Mouse (Mus musculus): Measurements from ENCODE around the gene Mrps5. TPM values are rescaled to one million over a fixed set of nuclear protein-coding genes. Genes with fewer than 3 reads are reported as not detected.

Mrps5 gene
- polyA plus RNA-seq, 1 experiment from 2014 or later: 154 TPM

DNA sequence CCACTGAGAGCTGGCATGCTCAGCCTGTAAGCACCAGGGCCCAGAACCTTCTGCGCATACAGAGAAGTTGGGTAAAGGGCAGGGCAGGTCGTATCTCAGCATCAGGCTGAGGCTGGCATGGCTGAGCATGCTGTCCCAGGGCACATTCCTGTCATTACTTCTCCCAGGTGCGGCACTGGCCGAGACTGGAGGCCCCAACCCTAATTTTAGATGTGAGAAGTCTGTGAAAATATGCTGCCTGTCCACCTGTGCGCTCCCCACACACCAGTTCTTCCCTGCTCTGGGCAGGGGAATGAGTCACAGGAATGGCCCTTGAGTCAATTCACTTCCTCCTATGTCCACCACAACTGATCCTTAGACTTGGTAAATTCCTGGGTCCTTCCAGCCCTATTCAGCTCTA is 38.6 kb downstream of the Mrps5 start:
- H3K9ac ChIP-seq (ENCODE audit: low read depth, low read length): no peak overlapping the region
- H3K4me1 ChIP-seq (replicated peaks; ENCODE audit: control insufficient read depth, insufficient read depth, low read length): no peaks in the 10 kb centered on the region
- WGBS: 79% methylated on average over 5 of the region's 5 CpGs
- H3K9me3 ChIP-seq (ENCODE audit: control insufficient read depth, low read length): no peaks in the 10 kb centered on the region
- H3K4me3 ChIP-seq (ENCODE audit: low read depth, low read length): no peak overlapping the region
- ATAC-seq (ENCODE audit: low FRiP score) (no peak), DNase-seq (ENCODE audit: low spot score) (no peak)
- H3K27ac ChIP-seq (ENCODE audit: low read depth, low read length): no peak overlapping the region
- H3K36me3 ChIP-seq (ENCODE audit: control insufficient read depth, insufficient read depth, low read length): no peaks in the 10 kb centered on the region
- no peak overlapping the region for H3K4me2 ChIP-seq (replicated peaks; ENCODE audit: low read depth, low read length)
- H3K27me3 ChIP-seq (ENCODE audit: control insufficient read depth, insufficient read depth, low read length): no peaks in the 10 kb centered on the region

DNA sequence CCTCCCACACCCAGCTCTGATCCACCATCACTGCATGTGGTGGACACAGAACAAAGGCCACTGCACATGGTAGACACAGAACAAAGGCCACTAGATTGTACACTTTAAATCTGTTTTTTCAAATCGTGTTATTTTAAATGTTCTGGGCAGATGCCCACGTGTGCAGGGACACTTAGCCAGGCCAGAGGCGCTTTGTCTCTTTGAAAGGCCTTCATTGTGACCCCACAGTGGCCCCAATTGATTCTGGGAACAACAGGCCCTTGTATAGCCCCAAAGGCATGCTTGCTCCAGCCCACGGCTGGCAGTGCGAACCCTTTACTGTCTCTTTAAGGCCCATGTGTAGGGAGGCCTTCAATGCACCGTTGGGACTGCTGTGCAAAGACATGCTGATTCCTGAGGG is 40.3 kb downstream of the Mrps5 start:
- Histone ChIP-seq H3K36me3 (ENCODE audit: control insufficient read depth, insufficient read depth, low read length) (no peaks in the 10 kb centered on the region), H3K9me3 (ENCODE audit: control insufficient read depth, low read length) (no peaks in the 10 kb centered on the region), H3K27ac (ENCODE audit: low read depth, low read length) (no peak overlapping the region), H3K9ac (ENCODE audit: low read depth, low read length) (no peak overlapping the region), H3K27me3 (ENCODE audit: control insufficient read depth, insufficient read depth, low read length) (no peaks in the 10 kb centered on the region), H3K4me2 (replicated peaks; ENCODE audit: low read depth, low read length) (no peak overlapping the region), H3K4me3 (ENCODE audit: low read depth, low read length) (no peak overlapping the region), H3K4me1 (replicated peaks; ENCODE audit: control insufficient read depth, insufficient read depth, low read length) (no peaks in the 10 kb centered on the region)
- peak; percentile 3 for DNase-seq (ENCODE audit: low spot score)
- no peak for ATAC-seq (ENCODE audit: low FRiP score)
- 42% methylated on average over 6 of the region's 6 CpGs for WGBS

DNA sequence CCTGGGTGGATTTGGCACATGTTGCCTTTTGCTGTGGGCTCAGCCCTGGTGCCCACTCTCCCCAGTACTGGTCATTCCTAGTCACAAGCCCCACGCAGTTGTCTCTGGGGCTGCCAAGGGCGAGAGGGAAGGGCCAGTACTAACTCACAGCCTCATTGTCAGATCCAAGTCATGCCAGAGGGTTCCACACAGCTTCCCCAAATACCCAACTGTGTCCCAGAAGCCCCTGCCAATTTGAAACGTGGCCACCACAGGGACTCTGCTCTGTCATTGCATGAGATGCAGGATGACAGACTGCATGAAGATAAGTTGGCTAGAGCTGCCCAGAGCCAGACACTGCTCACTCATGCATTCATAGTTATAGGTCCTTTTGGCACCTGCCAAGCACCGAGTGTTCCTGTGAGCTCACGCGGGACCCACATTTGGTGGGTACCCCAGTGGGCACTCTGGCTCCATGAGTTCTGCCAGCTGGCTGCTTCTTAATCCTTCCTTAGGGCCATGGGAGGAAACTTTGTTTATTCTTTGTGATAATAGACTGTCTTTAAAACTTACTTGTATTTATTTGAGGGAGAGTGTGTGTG is 41.1 kb downstream of the Mrps5 start:
- no peak overlapping the region for H3K27ac ChIP-seq (ENCODE audit: low read depth, low read length)
- ATAC-seq (ENCODE audit: low FRiP score) (no peak), DNase-seq (ENCODE audit: low spot score) (no peak)
- H3K4me3 ChIP-seq (ENCODE audit: low read depth, low read length): no peak overlapping the region
- 83% methylated on average over 6 of the region's 6 CpGs for WGBS
- H3K27me3 ChIP-seq (ENCODE audit: control insufficient read depth, insufficient read depth, low read length): no peaks in the 10 kb centered on the region
- no peak overlapping the region for H3K4me2 ChIP-seq (replicated peaks; ENCODE audit: low read depth, low read length)
- H3K9me3 ChIP-seq (ENCODE audit: control insufficient read depth, low read length): no peaks in the 10 kb centered on the region
- H3K4me1 ChIP-seq (replicated peaks; ENCODE audit: control insufficient read depth, insufficient read depth, low read length): no peaks in the 10 kb centered on the region
- no peaks in the 10 kb centered on the region for H3K36me3 ChIP-seq (ENCODE audit: control insufficient read depth, insufficient read depth, low read length)
- H3K9ac ChIP-seq (ENCODE audit: low read depth, low read length): no peak overlapping the region

DNA sequence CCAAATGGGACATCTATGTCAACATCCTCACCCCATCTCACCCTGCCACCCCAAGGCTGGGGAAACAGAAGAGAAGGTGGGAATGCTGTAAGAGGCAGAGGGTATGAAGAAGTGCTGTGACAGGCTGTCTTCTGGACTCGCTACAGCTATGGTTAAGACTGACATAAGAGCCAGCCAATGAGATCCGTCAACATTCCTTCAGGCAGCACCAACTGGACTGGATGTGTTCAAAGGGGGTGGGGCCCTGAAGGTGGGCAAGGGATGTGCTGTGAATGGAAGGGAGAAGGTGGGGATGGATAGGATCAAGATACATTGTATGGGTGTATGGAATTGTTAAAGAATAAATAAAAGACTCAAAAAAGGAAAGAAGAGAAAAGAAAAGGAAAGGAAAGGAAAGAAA is 45.6 kb downstream of the Mrps5 start:
- no peak for DNase-seq (ENCODE audit: low spot score)
- Histone ChIP-seq H3K36me3 (ENCODE audit: control insufficient read depth, insufficient read depth, low read length) (no peaks in the 10 kb centered on the region), H3K4me2 (replicated peaks; ENCODE audit: low read depth, low read length) (no peak overlapping the region), H3K27me3 (ENCODE audit: control insufficient read depth, insufficient read depth, low read length) (no peaks in the 10 kb centered on the region), H3K9me3 (ENCODE audit: control insufficient read depth, low read length) (no peaks in the 10 kb centered on the region), H3K9ac (ENCODE audit: low read depth, low read length) (no peak overlapping the region), H3K27ac (ENCODE audit: low read depth, low read length) (no peak overlapping the region), H3K4me1 (replicated peaks; ENCODE audit: control insufficient read depth, insufficient read depth, low read length) (no peaks in the 10 kb centered on the region), H3K4me3 (ENCODE audit: low read depth, low read length) (no peak overlapping the region)
- ATAC-seq (ENCODE audit: low FRiP score): no peak
- 73% methylated on average over 2 of the region's 2 CpGs for WGBS

DNA sequence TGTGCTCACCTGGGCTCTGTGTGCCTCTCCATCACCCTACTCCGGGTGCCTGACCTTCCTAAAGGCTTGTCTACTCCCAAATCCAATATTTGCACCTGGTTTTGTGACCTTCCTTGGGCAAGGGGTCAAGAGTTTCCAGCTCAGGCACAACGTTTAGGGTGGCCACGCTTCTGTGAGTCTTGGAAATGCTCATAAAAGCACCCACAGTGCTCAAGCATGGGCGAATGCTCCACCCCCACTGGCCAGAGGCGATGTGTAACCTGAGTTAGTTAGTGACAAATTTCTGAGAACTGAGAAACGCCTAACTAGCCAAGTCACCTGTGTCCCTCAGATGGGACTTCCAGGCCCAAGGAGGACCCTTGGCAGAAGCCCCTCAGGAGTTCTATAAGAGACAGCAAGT is 48.6 kb downstream of the Mrps5 start:
- Histone ChIP-seq H3K9me3 (ENCODE audit: control insufficient read depth, low read length) (no peaks in the 10 kb centered on the region), H3K4me2 (replicated peaks; ENCODE audit: low read depth, low read length) (no peak overlapping the region), H3K27me3 (ENCODE audit: control insufficient read depth, insufficient read depth, low read length) (no peaks in the 10 kb centered on the region), H3K9ac (ENCODE audit: low read depth, low read length) (no peak overlapping the region), H3K4me3 (ENCODE audit: low read depth, low read length) (no peak overlapping the region), H3K4me1 (replicated peaks; ENCODE audit: control insufficient read depth, insufficient read depth, low read length) (no peaks in the 10 kb centered on the region), H3K27ac (ENCODE audit: low read depth, low read length) (no peak overlapping the region), H3K36me3 (ENCODE audit: control insufficient read depth, insufficient read depth, low read length) (no peaks in the 10 kb centered on the region)
- WGBS: 72% methylated on average over 6 of the region's 6 CpGs
- ATAC-seq (ENCODE audit: low FRiP score): no peak
- no peak for DNase-seq (ENCODE audit: low spot score)

DNA sequence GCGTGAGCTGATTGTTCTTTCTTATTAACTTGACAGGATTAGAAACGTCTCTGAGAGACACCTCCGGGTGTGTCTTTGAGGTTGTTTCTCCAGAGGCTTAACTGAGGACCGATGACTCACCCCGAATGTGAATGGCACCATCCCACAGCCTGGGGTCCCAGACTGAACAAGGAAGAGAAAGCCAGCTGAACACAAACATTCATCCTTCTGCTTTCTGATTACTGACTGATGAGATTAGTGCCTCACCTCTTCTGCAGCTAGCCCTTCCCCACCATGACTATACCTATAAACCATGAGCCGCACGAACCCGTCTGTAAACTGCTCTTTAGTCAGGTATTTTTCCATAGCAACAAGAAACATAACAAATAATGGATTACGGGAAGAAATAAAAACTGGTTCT is 52.0 kb downstream of the Mrps5 start:
- Histone ChIP-seq H3K27me3 (ENCODE audit: control insufficient read depth, insufficient read depth, low read length) (no peaks in the 10 kb centered on the region), H3K27ac (ENCODE audit: low read depth, low read length) (no peak overlapping the region), H3K9me3 (ENCODE audit: control insufficient read depth, low read length) (no peaks in the 10 kb centered on the region), H3K4me1 (replicated peaks; ENCODE audit: control insufficient read depth, insufficient read depth, low read length) (no peaks in the 10 kb centered on the region), H3K4me3 (ENCODE audit: low read depth, low read length) (no peak overlapping the region), H3K36me3 (ENCODE audit: control insufficient read depth, insufficient read depth, low read length) (no peaks in the 10 kb centered on the region), H3K9ac (ENCODE audit: low read depth, low read length) (no peak overlapping the region), H3K4me2 (replicated peaks; ENCODE audit: low read depth, low read length) (no peak overlapping the region)
- DNase-seq (ENCODE audit: low spot score): no peak
- no peak for ATAC-seq (ENCODE audit: low FRiP score)
- 83% methylated on average over 9 of the region's 9 CpGs for WGBS

DNA sequence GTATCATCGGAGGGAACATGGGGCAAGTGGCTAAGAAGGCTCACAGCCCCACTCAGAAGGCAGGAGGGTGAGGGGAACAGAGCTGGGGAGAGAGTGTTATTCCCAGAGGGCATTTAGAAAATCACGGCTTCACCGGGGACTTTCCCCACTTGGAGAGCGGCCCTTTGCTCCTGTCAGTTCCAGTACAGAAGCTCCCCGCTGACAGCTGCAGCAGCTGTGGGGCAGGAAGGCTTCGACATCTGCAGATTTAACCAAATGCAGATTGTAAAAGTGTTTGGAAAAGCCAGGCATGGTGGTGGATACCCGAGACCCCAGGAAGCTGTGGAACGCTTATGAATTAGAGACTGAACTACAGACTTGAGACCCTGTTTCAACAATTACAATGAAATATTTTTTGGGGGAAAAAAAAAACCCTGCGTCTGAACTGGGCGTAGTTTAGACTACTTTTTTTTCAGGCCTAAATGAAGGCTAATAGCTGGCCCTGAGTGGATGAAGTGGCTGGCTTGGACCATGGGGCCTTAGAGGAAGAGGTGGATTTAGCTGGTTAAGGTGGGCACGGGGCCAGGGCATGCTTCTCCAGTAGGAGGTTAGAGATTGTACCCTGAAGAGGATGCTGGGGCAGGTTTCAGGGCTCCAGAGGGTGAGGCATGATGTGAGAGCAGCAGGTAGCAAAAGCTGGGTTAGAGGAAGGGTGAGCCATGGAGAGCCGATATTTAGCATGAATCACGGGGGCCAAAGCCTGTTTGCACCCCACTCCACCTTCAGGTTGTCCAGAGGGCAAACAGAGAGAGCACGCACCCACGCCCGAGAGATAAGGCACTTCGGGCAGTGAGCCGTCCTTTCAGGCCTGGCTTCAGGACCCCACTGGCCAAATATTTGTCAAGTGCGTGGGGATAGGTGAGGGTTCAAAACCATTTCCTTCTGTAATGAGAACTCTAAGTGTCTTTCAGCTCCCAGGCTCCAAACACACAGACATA is 57.0 kb downstream of the Mrps5 start:
- WGBS: 66% methylated on average over 19 of the region's 19 CpGs
- Histone ChIP-seq H3K27me3 (ENCODE audit: control insufficient read depth, insufficient read depth, low read length) (no peaks in the 10 kb centered on the region), H3K4me2 (replicated peaks; ENCODE audit: low read depth, low read length) (no peak overlapping the region), H3K9ac (ENCODE audit: low read depth, low read length) (no peak overlapping the region), H3K4me3 (ENCODE audit: low read depth, low read length) (no peak overlapping the region), H3K36me3 (ENCODE audit: control insufficient read depth, insufficient read depth, low read length) (no peaks in the 10 kb centered on the region), H3K9me3 (ENCODE audit: control insufficient read depth, low read length) (no peaks in the 10 kb centered on the region), H3K4me1 (replicated peaks; ENCODE audit: control insufficient read depth, insufficient read depth, low read length) (no peaks in the 10 kb centered on the region), H3K27ac (ENCODE audit: low read depth, low read length) (no peak overlapping the region)
- DNase-seq (ENCODE audit: low spot score) (peak; percentile 23), ATAC-seq (ENCODE audit: low FRiP score) (no peak)

DNA sequence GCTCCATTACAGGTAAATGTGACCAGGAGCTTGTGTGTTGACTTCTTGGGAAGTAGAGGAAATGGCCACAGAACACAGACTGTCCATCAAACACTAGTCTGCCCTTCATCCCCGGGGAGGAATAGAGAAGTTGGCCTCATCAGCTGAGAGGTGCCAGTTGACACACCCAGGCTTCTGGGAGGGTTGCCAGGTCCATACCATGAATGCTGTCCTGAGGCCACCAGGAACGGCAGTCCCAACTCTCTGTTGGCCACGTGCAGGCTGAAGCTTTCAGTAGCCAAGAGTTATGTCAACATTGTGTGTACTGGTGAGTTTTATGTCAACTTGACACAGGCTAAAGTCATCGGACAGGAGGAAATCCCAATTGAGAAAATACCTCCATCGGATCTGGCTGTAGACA is 59.9 kb downstream of the Mrps5 start:
- ATAC-seq (ENCODE audit: low FRiP score) (no peak), DNase-seq (ENCODE audit: low spot score) (no peak)
- 81% methylated on average over 5 of the region's 5 CpGs for WGBS
- no peaks in the 10 kb centered on the region for H3K27me3 ChIP-seq (ENCODE audit: control insufficient read depth, insufficient read depth, low read length)
- no peak overlapping the region for H3K4me2 ChIP-seq (replicated peaks; ENCODE audit: low read depth, low read length)
- no peak overlapping the region for H3K27ac ChIP-seq (ENCODE audit: low read depth, low read length)
- H3K9ac ChIP-seq (ENCODE audit: low read depth, low read length): no peak overlapping the region
- no peaks in the 10 kb centered on the region for H3K4me1 ChIP-seq (replicated peaks; ENCODE audit: control insufficient read depth, insufficient read depth, low read length)
- no peaks in the 10 kb centered on the region for H3K36me3 ChIP-seq (ENCODE audit: control insufficient read depth, insufficient read depth, low read length)
- H3K4me3 ChIP-seq (ENCODE audit: low read depth, low read length): no peak overlapping the region
- H3K9me3 ChIP-seq (ENCODE audit: control insufficient read depth, low read length): no peaks in the 10 kb centered on the region

DNA sequence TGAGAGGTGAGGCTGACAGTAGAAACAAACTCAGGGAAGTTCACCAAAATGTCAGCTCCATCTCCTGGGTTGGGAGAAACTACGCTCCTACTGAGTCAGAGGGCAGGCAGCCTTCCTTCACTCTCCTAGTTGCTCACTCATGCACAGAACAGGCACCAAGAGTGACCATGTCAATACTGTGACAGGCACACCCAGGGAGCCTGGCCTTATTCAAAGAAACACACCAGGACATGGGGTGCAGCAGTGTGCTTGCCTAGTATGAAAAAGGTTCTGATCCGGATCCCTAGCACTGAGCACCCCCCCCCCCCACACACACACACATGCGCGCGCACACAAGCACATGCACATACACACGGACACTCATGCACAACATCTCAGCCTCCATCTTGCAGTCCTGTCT is 61.1 kb downstream of the Mrps5 start:
- 90% methylated on average over 6 of the region's 6 CpGs for WGBS
- DNase-seq (ENCODE audit: low spot score) (no peak), ATAC-seq (ENCODE audit: low FRiP score) (no peak)
- H3K27ac ChIP-seq (ENCODE audit: low read depth, low read length): no peak overlapping the region
- H3K4me2 ChIP-seq (replicated peaks; ENCODE audit: low read depth, low read length): no peak overlapping the region
- no peak overlapping the region for H3K4me3 ChIP-seq (ENCODE audit: low read depth, low read length)
- no peaks in the 10 kb centered on the region for H3K9me3 ChIP-seq (ENCODE audit: control insufficient read depth, low read length)
- H3K27me3 ChIP-seq (ENCODE audit: control insufficient read depth, insufficient read depth, low read length): no peaks in the 10 kb centered on the region; the same call in 1 of the 2 replicates
- no peaks in the 10 kb centered on the region for H3K36me3 ChIP-seq (ENCODE audit: control insufficient read depth, insufficient read depth, low read length)
- H3K4me1 ChIP-seq (replicated peaks; ENCODE audit: control insufficient read depth, insufficient read depth, low read length): no peaks in the 10 kb centered on the region
- no peak overlapping the region for H3K9ac ChIP-seq (ENCODE audit: low read depth, low read length)
